Mouse (Mus musculus): Measurements from ENCODE around the gene St6galnac4. TPM values are rescaled to one million over a fixed set of nuclear protein-coding genes. Genes with fewer than 3 reads are reported as not detected.

Gene St6galnac4
- polyA plus RNA-seq, 1 experiment = 23.9 TPM

- no peak for DNase-seq (ENCODE audit: low read depth)
- TF ChIP-seq POLR2A (IDR thresholded peaks at IDR 0.05; ENCODE audit: borderline replicate concordance, extremely low read depth, insufficient read depth, insufficient read length, poor library complexity, severe bottlenecking) = no peak
- TF ChIP-seq CTCF (IDR thresholded peaks at IDR 0.05; ENCODE audit: borderline replicate concordance, extremely low read depth, insufficient read depth, insufficient read length) = no peak
These were observed 37.7 kb upstream of the St6galnac4 start for GRCm38 (mm10) chr2:32549171-32549570.

- TF ChIP-seq CTCF (IDR thresholded peaks at IDR 0.05; ENCODE audit: borderline replicate concordance, extremely low read depth, insufficient read depth, insufficient read length) = no peak
- no peak for DNase-seq (ENCODE audit: low read depth)
These were observed 37.1 kb upstream of the St6galnac4 start for GRCm38 (mm10) chr2:32549764-32550163.

- no peak for TF ChIP-seq CTCF (IDR thresholded peaks at IDR 0.05; ENCODE audit: borderline replicate concordance, extremely low read depth, insufficient read depth, insufficient read length)
- TF ChIP-seq POLR2A (IDR thresholded peaks at IDR 0.05; ENCODE audit: borderline replicate concordance, extremely low read depth, insufficient read depth, insufficient read length, poor library complexity, severe bottlenecking) = no peak
- DNase-seq (ENCODE audit: low read depth) = no peak
These were observed 35.7 kb upstream of the St6galnac4 start for GRCm38 (mm10) chr2:32551236-32551635.

- TF ChIP-seq POLR2A (IDR thresholded peaks at IDR 0.05; ENCODE audit: borderline replicate concordance, extremely low read depth, insufficient read depth, insufficient read length, poor library complexity, severe bottlenecking) = no peak
- no peak for TF ChIP-seq CTCF (IDR thresholded peaks at IDR 0.05; ENCODE audit: borderline replicate concordance, extremely low read depth, insufficient read depth, insufficient read length)
- DNase-seq (ENCODE audit: low read depth) = no peak
These were observed 33.2 kb upstream of the St6galnac4 start for GRCm38 (mm10) chr2:32553592-32554148.

- TF ChIP-seq CTCF (IDR thresholded peaks at IDR 0.05; ENCODE audit: borderline replicate concordance, extremely low read depth, insufficient read depth, insufficient read length) = no peak
- no peak for TF ChIP-seq POLR2A (IDR thresholded peaks at IDR 0.05; ENCODE audit: borderline replicate concordance, extremely low read depth, insufficient read depth, insufficient read length, poor library complexity, severe bottlenecking)
- peak; percentile 29 for DNase-seq (ENCODE audit: low read depth)
These were observed 31.4 kb upstream of the St6galnac4 start for GRCm38 (mm10) chr2:32555484-32555883.

- DNase-seq (ENCODE audit: low read depth) = no peak
- TF ChIP-seq POLR2A (IDR thresholded peaks at IDR 0.05; ENCODE audit: borderline replicate concordance, extremely low read depth, insufficient read depth, insufficient read length, poor library complexity, severe bottlenecking) (no peak), CTCF (IDR thresholded peaks at IDR 0.05; ENCODE audit: borderline replicate concordance, extremely low read depth, insufficient read depth, insufficient read length) (no peak)
These were observed 30.9 kb upstream of the St6galnac4 start for GRCm38 (mm10) chr2:32556019-32556418.

- peak; percentile 91 for DNase-seq (ENCODE audit: low read depth)
- TF ChIP-seq CTCF (IDR thresholded peaks at IDR 0.05; ENCODE audit: borderline replicate concordance, extremely low read depth, insufficient read depth, insufficient read length) (no peak), POLR2A (IDR thresholded peaks at IDR 0.05; ENCODE audit: borderline replicate concordance, extremely low read depth, insufficient read depth, insufficient read length, poor library complexity, severe bottlenecking) (no peak)
These were observed 27.3 kb upstream of the St6galnac4 start for GRCm38 (mm10) chr2:32559570-32559969.

GRCm38 (mm10) chr2:32566536-32567063, 20.3 kb upstream of the St6galnac4 start:
- TF ChIP-seq POLR2A (IDR thresholded peaks at IDR 0.05; ENCODE audit: borderline replicate concordance, extremely low read depth, insufficient read depth, insufficient read length, poor library complexity, severe bottlenecking) = no peak
- peak; percentile 90 for TF ChIP-seq CTCF (IDR thresholded peaks at IDR 0.05; ENCODE audit: borderline replicate concordance, extremely low read depth, insufficient read depth, insufficient read length)
- peak; percentile 83 for DNase-seq (ENCODE audit: low read depth)

- no peak for DNase-seq (ENCODE audit: low read depth)
- TF ChIP-seq POLR2A (IDR thresholded peaks at IDR 0.05; ENCODE audit: borderline replicate concordance, extremely low read depth, insufficient read depth, insufficient read length, poor library complexity, severe bottlenecking) = no peak
- no peak for TF ChIP-seq CTCF (IDR thresholded peaks at IDR 0.05; ENCODE audit: borderline replicate concordance, extremely low read depth, insufficient read depth, insufficient read length)
These were observed 18.7 kb upstream of the St6galnac4 start for GRCm38 (mm10) chr2:32568149-32568548.

GRCm38 (mm10) chr2:32568941-32569340, 18.0 kb upstream of the St6galnac4 start:
- DNase-seq (ENCODE audit: low read depth) = no peak
- TF ChIP-seq POLR2A (IDR thresholded peaks at IDR 0.05; ENCODE audit: borderline replicate concordance, extremely low read depth, insufficient read depth, insufficient read length, poor library complexity, severe bottlenecking) = no peak
- TF ChIP-seq CTCF (IDR thresholded peaks at IDR 0.05; ENCODE audit: borderline replicate concordance, extremely low read depth, insufficient read depth, insufficient read length) = no peak

- DNase-seq (ENCODE audit: low read depth) = peak; percentile 97
- TF ChIP-seq POLR2A (IDR thresholded peaks at IDR 0.05; ENCODE audit: borderline replicate concordance, extremely low read depth, insufficient read depth, insufficient read length, poor library complexity, severe bottlenecking) (peak; percentile 67; the same call in 1 of the 2 replicates), CTCF (IDR thresholded peaks at IDR 0.05; ENCODE audit: borderline replicate concordance, extremely low read depth, insufficient read depth, insufficient read length) (no peak)
These were observed 16.0 kb upstream of the St6galnac4 start, which contains the start of gene Dpm2 for GRCm38 (mm10) chr2:32570698-32571494. Dpm2 (plus strand) TSS chr2:32570858.
